Mouse (Mus musculus) heart, postnatal 0 days (tissue): ENCODE measurements around the gene Zdhhc5. TPM values are rescaled to one million over a fixed set of nuclear protein-coding genes. Genes with fewer than 3 reads are reported as not detected.

ENCODE experiments used
- ATAC-seq: fragments of 200-750 bp; cut with Nextera tagmentation; 2 replicates; pipeline ENCODE4 v1.8.0; 2017; ENCODE audit warnings: low read depth, moderate number of reproducible peaks, moderate library complexity; ENCODE audit not compliant: insufficient read depth
- DNase-seq: peaks from one replicate; pipeline ENCODE4 v3.0.0-alpha.2; 2016; ENCODE audit warnings: low spot score
- H3K27ac ChIP-seq: fragments of 300-500 bp; sonication (generic); 2 replicates; pipeline ENCODE4 v1.5.1; 2014; ENCODE audit warnings: low read depth, mild to moderate bottlenecking
- H3K27me3 ChIP-seq: fragments of 300-500 bp; sonication (generic); 2 replicates; pipeline ENCODE4 v1.6.1; 2014; ENCODE audit warnings: low read length, mixed read lengths; ENCODE audit not compliant: control insufficient read depth, insufficient read depth
- H3K36me3 ChIP-seq: fragments of 300-500 bp; sonication (generic); replicated peaks from 2 replicates; pipeline ENCODE4 v1.6.1; 2014; ENCODE audit warnings: low read length, mixed read lengths; ENCODE audit not compliant: control insufficient read depth, insufficient read depth
- H3K4me1 ChIP-seq: fragments of 300-500 bp; sonication (generic); 2 replicates; pipeline ENCODE4 v1.6.1; 2014; ENCODE audit warnings: antibody characterized with exemption; ENCODE audit not compliant: control insufficient read depth, insufficient read depth
- H3K4me2 ChIP-seq: fragments of 300-500 bp; sonication (generic); 2 replicates; pipeline ENCODE4 v1.6.1; 2014; ENCODE audit warnings: low read depth, mild to moderate bottlenecking, low read length, moderate library complexity
- H3K4me3 ChIP-seq: fragments of 300-500 bp; sonication (generic); 2 replicates; pipeline ENCODE4 v1.5.1; 2014; ENCODE audit warnings: low read depth, low read length
- H3K9ac ChIP-seq: fragments of 300-500 bp; sonication (generic); replicated peaks from 2 replicates; pipeline ENCODE4 v1.6.1; 2014; ENCODE audit warnings: low read depth, low read length, mixed read lengths
- H3K9me3 ChIP-seq: fragments of 300-500 bp; sonication (generic); replicated peaks from 2 replicates; pipeline ENCODE4 v1.6.1; 2016; ENCODE audit warnings: low read length; ENCODE audit not compliant: control insufficient read depth
- CTCF ChIP-seq: IDR thresholded peaks from 2 replicates; pipeline ENCODE4 v1.5.1; 2016; ENCODE audit warnings: antibody characterized with exemption, control low read depth, low read depth
- EP300 ChIP-seq: IDR thresholded peaks from 2 replicates; pipeline ENCODE4 v1.6.1; 2016; ENCODE audit warnings: antibody characterized with exemption, low read depth
- WGBS: fragments of 180-500 bp; shearing (Covaris S2); extraction: QIAGEN DNeasy Blood & Tissue Kit; methylation state at CpG from one replicate; pipeline ENCODE4 v1.1.7; 2014; 5-methylcytosine and 5-hydroxymethylcytosine counted together
- microRNA counts: library from miRNA; unstranded; fragments of <30 nt; microRNA quantifications from one replicate; lab custom pipeline; 2015
- microRNA-seq: library from miRNA; unstranded; fragments of <30 nt; microRNA quantifications from one replicate; pipeline ENCODE4, GENCODE M21; 2016
- polyA plus RNA-seq: library from polyadenylated mRNA; unstranded; fragments of >200 nt; fragmentation: Nextera tagmentation; extraction: Ambion mirVana; gene quantifications from 2 replicates; pipeline ENCODE4 v1.2.1, GENCODE M21; 2015
- total RNA-seq: library from RNA; depleted of rRNA; stranded (reverse); fragments of >200 nt; gene quantifications from 2 replicates; pipeline ENCODE4 v1.2.3, GENCODE M21; 2014; ENCODE audit warnings: low replicate concordance; rRNA removed

Gene Zdhhc5
- total and polyA plus RNA-seq, 2 experiments from 2014 or later: 20.5 to 46.5 TPM

DNA sequence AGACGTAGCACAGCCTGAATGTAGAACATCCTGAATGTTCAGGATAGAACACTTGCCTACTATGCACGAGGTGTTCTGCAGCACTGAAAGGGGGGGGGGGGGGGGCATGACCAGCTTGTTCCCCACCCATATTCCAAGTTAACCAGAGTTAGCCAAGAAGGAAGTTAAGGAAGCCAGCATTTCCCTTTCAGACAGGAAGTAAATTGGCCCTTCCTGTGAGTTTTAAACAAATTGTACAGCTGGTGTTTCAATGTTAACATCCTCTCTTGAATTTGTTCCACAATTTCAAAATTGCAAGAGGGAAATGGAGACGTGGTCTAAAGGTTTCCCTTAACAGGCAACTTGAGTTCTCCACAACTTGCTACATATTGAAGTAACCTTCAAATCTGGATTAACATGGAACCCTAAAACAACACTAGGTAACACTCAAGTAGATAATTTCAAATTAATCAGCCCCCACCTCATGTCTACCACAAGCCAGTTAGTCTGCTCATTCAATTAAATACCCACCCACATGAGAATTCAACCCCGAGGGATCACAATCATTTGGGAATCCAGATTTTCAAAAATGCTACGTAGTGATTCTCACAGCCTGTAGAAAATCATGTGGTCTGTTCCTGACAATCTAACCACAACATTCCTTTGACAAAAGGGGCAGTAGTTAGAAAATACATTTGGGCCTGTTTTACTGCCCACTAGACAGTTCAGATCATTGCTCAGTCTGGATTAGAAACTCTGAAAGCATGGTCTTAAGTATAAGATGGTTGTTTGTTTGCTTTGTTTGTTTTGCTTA lies 76.4 kb downstream of the Zdhhc5 start:
- peak; percentile 40; the same call in 1 of the 2 replicates for TF ChIP-seq EP300
- no peak for TF ChIP-seq CTCF
- H3K4me3 ChIP-seq: no peak overlapping the region
- ATAC-seq (no peak), DNase-seq (no peak)
- H3K36me3 ChIP-seq: 0 out of 2 replicates have a peak, but pooled peaks cover 4% of the 10 kb centered on the region
- H3K27ac ChIP-seq: peak overlapping the region; percentile 97
- H3K9me3 ChIP-seq: no peaks in the 10 kb centered on the region
- 18% methylated on average over 5 of the region's 5 CpGs for WGBS
- no peaks in the 10 kb centered on the region for H3K27me3 ChIP-seq
- H3K9ac ChIP-seq: 0 out of 2 replicates have a peak overlapping the region, but pooled peaks have one; percentile 13
- H3K4me2 ChIP-seq: peak overlapping the region; percentile 49
- H3K4me1 ChIP-seq: peaks cover 85% of the 10 kb centered on the region

MicroRNAs encoded within 50 kb of the gene (microRNA counts, 519-probe panel; counts per million panel counts)
- 8,781 counts per million, percentile 95 among the panel's probes with 10 or more counts for microRNA mmu-miR-130a (lab: Ali Mortazavi, UCI)

Small RNAs within 50 kb of the gene (microRNA-seq; reads per million reads assigned to microRNA genes)
- gene Mir130a: 26,479 reads per million, percentile 97 among the genes with 10 or more reads in this experiment

Other genes starting within 250 kb of the Zdhhc5 start
- 55.2 and 58.1 TPM in 2 replicates for gene Tfpi, start 238.4 kb downstream of the Zdhhc5 start, total RNA-seq
- 58.4 and 59.5 TPM in 2 replicates for gene Tfpi, start 238.4 kb downstream of the Zdhhc5 start, polyA plus RNA-seq
- 121 and 156 TPM in 2 replicates for gene Ctnnd1, start 64.4 kb downstream of the Zdhhc5 start, total RNA-seq
- gene Ctnnd1, start 64.4 kb downstream of the Zdhhc5 start, polyA plus RNA-seq: 26.5 and 29.8 TPM in 2 replicates
- not detected in 2 replicates for gene Btbd18, start 56.1 kb downstream of the Zdhhc5 start, total RNA-seq
- gene Btbd18, start 56.1 kb downstream of the Zdhhc5 start, polyA plus RNA-seq: 0.05 and 0.08 TPM in 2 replicates
- gene Selenoh, start 44.4 kb downstream of the Zdhhc5 start, total RNA-seq: 240 and 350 TPM in 2 replicates
- 137 and 149 TPM in 2 replicates for gene Selenoh, start 44.4 kb downstream of the Zdhhc5 start, polyA plus RNA-seq
- not detected in 2 replicates for gene Gm28635, start 37.1 kb downstream of the Zdhhc5 start, total RNA-seq
- gene Gm28635, start 37.1 kb downstream of the Zdhhc5 start, polyA plus RNA-seq: not detected in 2 replicates
- 8.1 and 41.5 TPM in 2 replicates for gene Med19, start 36.8 kb downstream of the Zdhhc5 start, total RNA-seq
- 15.9 and 17.0 TPM in 2 replicates for gene Med19, start 36.8 kb downstream of the Zdhhc5 start, polyA plus RNA-seq
- gene Tmx2, start 36.0 kb downstream of the Zdhhc5 start, total RNA-seq: 82.7 and 85.6 TPM in 2 replicates
- 151 and 159 TPM in 2 replicates for gene Tmx2, start 36.0 kb downstream of the Zdhhc5 start, polyA plus RNA-seq
- 5.2 and 5.8 TPM in 2 replicates for gene Clp1, start 12.2 kb upstream of the Zdhhc5 start, total RNA-seq
- gene Clp1, start 12.2 kb upstream of the Zdhhc5 start, polyA plus RNA-seq: 10.1 and 10.5 TPM in 2 replicates
- gene Ypel4, start 18.9 kb upstream of the Zdhhc5 start, total RNA-seq: not detected in 2 replicates
- 1.1 and 1.2 TPM in 2 replicates for gene Ypel4, start 18.9 kb upstream of the Zdhhc5 start, polyA plus RNA-seq
- 4.3 TPM in 1 of 2 replicates, not detected in the other for gene Gm19426, start 28.5 kb upstream of the Zdhhc5 start, total RNA-seq
- gene Gm19426, start 28.5 kb upstream of the Zdhhc5 start, polyA plus RNA-seq: 3.0 and 3.1 TPM in 2 replicates
- 26.3 and 31.2 TPM in 2 replicates for gene Serping1, start 60.3 kb upstream of the Zdhhc5 start, total RNA-seq
- 37.1 and 38.8 TPM in 2 replicates for gene Serping1, start 60.3 kb upstream of the Zdhhc5 start, polyA plus RNA-seq
- gene Ube2l6, start 83.6 kb upstream of the Zdhhc5 start, total RNA-seq: 40.0 and 47.0 TPM in 2 replicates
- gene Ube2l6, start 83.6 kb upstream of the Zdhhc5 start, polyA plus RNA-seq: 29.8 and 36.9 TPM in 2 replicates
- not detected in 2 replicates for gene Smtnl1, start 107.5 kb upstream of the Zdhhc5 start, total RNA-seq
- 0.07 and 0.12 TPM in 2 replicates for gene Smtnl1, start 107.5 kb upstream of the Zdhhc5 start, polyA plus RNA-seq
- 117 and 140 TPM in 2 replicates for gene Timm10, start 111.8 kb upstream of the Zdhhc5 start, total RNA-seq
- 129 and 133 TPM in 2 replicates for gene Timm10, start 111.8 kb upstream of the Zdhhc5 start, polyA plus RNA-seq
- 3.9 and 14.1 TPM in 2 replicates for gene Slc43a1, start 123.7 kb upstream of the Zdhhc5 start, total RNA-seq
- gene Slc43a1, start 123.7 kb upstream of the Zdhhc5 start, polyA plus RNA-seq: 2.8 and 2.9 TPM in 2 replicates
- gene Rtn4rl2, start 171.5 kb upstream of the Zdhhc5 start, total RNA-seq: 1.6 and 9.2 TPM in 2 replicates
- gene Rtn4rl2, start 171.5 kb upstream of the Zdhhc5 start, polyA plus RNA-seq: 0.91 and 1.1 TPM in 2 replicates
- 101 and 140 TPM in 2 replicates for gene Slc43a3, start 221.4 kb upstream of the Zdhhc5 start, total RNA-seq
- 43.0 and 43.5 TPM in 2 replicates for gene Slc43a3, start 221.4 kb upstream of the Zdhhc5 start, polyA plus RNA-seq